Mouse (Mus musculus) ES-Bruce4 (cell line): ENCODE results near the gene Pigp. TPM values are rescaled to one million over a fixed set of nuclear protein-coding genes. Genes with fewer than 3 reads are reported as not detected.

Experiments
- H3K27ac ChIP-seq: 2 replicates; pipeline ENCODE4 v1.5.1; 2012; ENCODE audit warnings: low read length, inconsistent platforms; ENCODE audit not compliant: insufficient read depth
- H3K27me3 ChIP-seq: 2 replicates; pipeline ENCODE4 v1.6.1; 2012; ENCODE audit warnings: mild to moderate bottlenecking, low read length, inconsistent platforms; ENCODE audit not compliant: control insufficient read depth, poor library complexity, insufficient read depth, severe bottlenecking
- H3K36me3 ChIP-seq: 2 replicates; pipeline ENCODE4 v1.6.1; 2012; ENCODE audit warnings: inconsistent platforms, mild to moderate bottlenecking, low read length, moderate library complexity; ENCODE audit not compliant: control insufficient read depth, poor library complexity, insufficient read depth, severe bottlenecking
- H3K4me1 ChIP-seq: one replicate; pipeline ENCODE4 v1.8.1; 2011; ENCODE audit warnings: low read length; ENCODE audit not compliant: control insufficient read depth, insufficient read depth
- H3K4me3 ChIP-seq: 2 replicates; pipeline ENCODE4 v1.5.1; 2011; ENCODE audit warnings: low read depth, mild to moderate bottlenecking, low read length
- H3K9ac ChIP-seq: 2 replicates; pipeline ENCODE4 v1.6.1; 2012; ENCODE audit warnings: low read depth, mild to moderate bottlenecking, inconsistent platforms; ENCODE audit not compliant: poor library complexity, severe bottlenecking
- H3K9me3 ChIP-seq: replicated peaks from 2 replicates; pipeline ENCODE4 v1.6.1; 2012; ENCODE audit warnings: mild to moderate bottlenecking, low read length, inconsistent platforms; ENCODE audit not compliant: control insufficient read depth, poor library complexity, insufficient read depth, severe bottlenecking
- CTCF ChIP-seq: IDR thresholded peaks from one replicate; pipeline ENCODE4 v1.8.1; 2011; ENCODE audit warnings: low read depth, low read length
- EP300 ChIP-seq: IDR thresholded peaks from 2 replicates; pipeline ENCODE4 v1.6.1; 2011; ENCODE audit warnings: low read depth, low read length; ENCODE audit not compliant: insufficient read depth
- POLR2A ChIP-seq: IDR thresholded peaks from one replicate; pipeline ENCODE4 v1.8.1; 2011; ENCODE audit warnings: low read length; ENCODE audit not compliant: insufficient read depth
- polyA plus RNA-seq: library from polyadenylated mRNA; stranded (reverse); fragments of >200 nt; gene quantifications from 2 replicates; pipeline ENCODE4 v1.2.4, GENCODE M21; 2011; ENCODE audit warnings: low read depth; ENCODE audit not compliant: missing spikeins, insufficient read depth, insufficient read length

The Pigp gene
- polyA plus RNA-seq, 1 experiment = 65.3 TPM

- H3K27ac ChIP-seq = no peak overlapping the region
- TF ChIP-seq CTCF = no peak
- no peak for TF ChIP-seq EP300
- no peak for TF ChIP-seq POLR2A
- no peaks in the 10 kb centered on the region; the same call in 1 of the 2 replicates for H3K36me3 ChIP-seq
- H3K9ac ChIP-seq = no peak overlapping the region
- no peaks in the 10 kb centered on the region for H3K27me3 ChIP-seq
- no peaks in the 10 kb centered on the region for H3K4me1 ChIP-seq
- H3K4me3 ChIP-seq = no peak overlapping the region
- H3K9me3 ChIP-seq = no peaks in the 10 kb centered on the region
Measured at GRCm38 (mm10) chr16:94402185-94402584, 30.5 kb upstream of the Pigp start.

GRCm38 (mm10) chr16:94401636-94402035, 30.0 kb upstream of the Pigp start:
- H3K4me3 ChIP-seq = no peak overlapping the region
- no peaks in the 10 kb centered on the region; the same call in 1 of the 2 replicates for H3K36me3 ChIP-seq
- H3K9me3 ChIP-seq = no peaks in the 10 kb centered on the region
- H3K4me1 ChIP-seq = no peaks in the 10 kb centered on the region
- TF ChIP-seq EP300 = no peak
- no peak overlapping the region for H3K9ac ChIP-seq
- no peaks in the 10 kb centered on the region for H3K27me3 ChIP-seq
- H3K27ac ChIP-seq = no peak overlapping the region

- H3K4me1 ChIP-seq = no peaks in the 10 kb centered on the region
- no peak overlapping the region for H3K9ac ChIP-seq
- TF ChIP-seq POLR2A (no peak), EP300 (no peak), CTCF (no peak)
- H3K27ac ChIP-seq = no peak overlapping the region
- no peaks in the 10 kb centered on the region for H3K27me3 ChIP-seq
- peaks cover 2% of the 10 kb centered on the region; the same call in 1 of the 2 replicates for H3K36me3 ChIP-seq
- H3K9me3 ChIP-seq = no peaks in the 10 kb centered on the region
- no peak overlapping the region for H3K4me3 ChIP-seq
Measured at GRCm38 (mm10) chr16:94399141-94399540, 27.5 kb upstream of the Pigp start.

GRCm38 (mm10) chr16:94396641-94397040, 25.0 kb upstream of the Pigp start:
- Histone ChIP-seq H3K4me3 (no peak overlapping the region), H3K27ac (no peak overlapping the region), H3K4me1 (no peaks in the 10 kb centered on the region), H3K36me3 (peaks cover 2% of the 10 kb centered on the region; the same call in 1 of the 2 replicates), H3K9ac (no peak overlapping the region), H3K9me3 (no peaks in the 10 kb centered on the region), H3K27me3 (no peaks in the 10 kb centered on the region)
- TF ChIP-seq EP300 (no peak), POLR2A (no peak), CTCF (no peak)

- H3K4me1 ChIP-seq = no peaks in the 10 kb centered on the region
- H3K27ac ChIP-seq = no peak overlapping the region
- peaks cover 2% of the 10 kb centered on the region; the same call in 1 of the 2 replicates for H3K36me3 ChIP-seq
- H3K27me3 ChIP-seq = no peaks in the 10 kb centered on the region
- TF ChIP-seq POLR2A (no peak), EP300 (no peak), CTCF (no peak)
- no peak overlapping the region for H3K9ac ChIP-seq
- no peak overlapping the region for H3K4me3 ChIP-seq
- H3K9me3 ChIP-seq = no peaks in the 10 kb centered on the region
Measured at GRCm38 (mm10) chr16:94395051-94395450, 23.4 kb upstream of the Pigp start.

GRCm38 (mm10) chr16:94392299-94392698, 20.7 kb upstream of the Pigp start:
- H3K9me3 ChIP-seq = no peaks in the 10 kb centered on the region
- no peak overlapping the region for H3K9ac ChIP-seq
- no peaks in the 10 kb centered on the region for H3K4me1 ChIP-seq
- TF ChIP-seq POLR2A (no peak), CTCF (no peak), EP300 (no peak)
- peaks cover 2% of the 10 kb centered on the region; the same call in 1 of the 2 replicates for H3K36me3 ChIP-seq
- no peak overlapping the region for H3K4me3 ChIP-seq
- no peak overlapping the region for H3K27ac ChIP-seq
- no peaks in the 10 kb centered on the region for H3K27me3 ChIP-seq
